Mouse (Mus musculus): ENCODE measurements around the gene Gpatch2. TPM values are rescaled to one million over a fixed set of nuclear protein-coding genes. Genes with fewer than 3 reads are reported as not detected.

The Gpatch2 gene
- polyA plus RNA-seq, 1 experiment: 9.9 TPM

DNA sequence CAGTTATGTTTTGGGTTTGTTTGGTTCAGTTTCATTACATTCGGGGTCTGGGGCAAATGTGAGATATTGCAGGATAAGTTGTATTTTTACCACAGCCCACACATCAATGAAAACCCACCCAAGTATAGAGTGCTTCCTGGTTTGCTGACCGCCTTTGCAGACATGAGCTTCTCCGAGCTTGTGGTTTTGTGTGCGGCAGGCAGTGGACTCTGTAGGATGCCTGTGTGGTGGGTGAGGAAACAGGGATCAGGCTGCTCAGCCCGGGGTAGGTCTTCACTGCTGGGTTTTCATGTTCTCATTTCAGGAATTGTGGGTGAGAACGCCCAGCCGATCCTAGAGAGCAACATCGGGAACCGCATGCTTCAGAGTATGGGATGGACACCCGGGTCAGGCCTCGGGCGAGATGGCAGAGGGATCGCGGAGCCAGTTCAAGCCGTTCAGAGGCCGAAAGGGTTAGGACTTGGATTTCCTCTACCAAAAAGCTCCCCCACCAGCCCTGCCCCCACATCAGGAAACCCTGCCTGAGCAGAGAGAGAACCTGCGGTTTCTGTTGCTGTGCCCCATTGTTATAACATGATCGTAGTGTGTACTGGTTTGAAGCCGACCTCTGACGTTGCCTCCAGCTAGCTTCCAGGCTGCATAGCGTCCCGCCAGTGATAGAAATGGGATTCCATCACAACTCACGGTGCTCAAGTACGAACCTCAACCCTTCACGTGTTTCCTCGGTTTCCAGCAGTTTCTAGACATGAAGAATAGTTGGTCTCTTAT is 132.9 kb downstream of the Gpatch2 start:
- 89% methylated on average over 26 of the region's 26 CpGs for WGBS
- no peak for DNase-seq
- H3K4me1 ChIP-seq (ENCODE audit: control insufficient read depth, insufficient read depth, low read length): no peaks in the 10 kb centered on the region
- H3K4me3 ChIP-seq (replicated peaks; ENCODE audit: extremely low read depth, low read depth, low read length): no peak overlapping the region
- TF ChIP-seq POLR2A (IDR thresholded peaks at IDR 0.05; ENCODE audit: borderline replicate concordance, extremely low read depth, low read depth, low read length) (no peak), CTCF (IDR thresholded peaks at IDR 0.05; ENCODE audit: insufficient read depth, low read length) (no peak)

DNA sequence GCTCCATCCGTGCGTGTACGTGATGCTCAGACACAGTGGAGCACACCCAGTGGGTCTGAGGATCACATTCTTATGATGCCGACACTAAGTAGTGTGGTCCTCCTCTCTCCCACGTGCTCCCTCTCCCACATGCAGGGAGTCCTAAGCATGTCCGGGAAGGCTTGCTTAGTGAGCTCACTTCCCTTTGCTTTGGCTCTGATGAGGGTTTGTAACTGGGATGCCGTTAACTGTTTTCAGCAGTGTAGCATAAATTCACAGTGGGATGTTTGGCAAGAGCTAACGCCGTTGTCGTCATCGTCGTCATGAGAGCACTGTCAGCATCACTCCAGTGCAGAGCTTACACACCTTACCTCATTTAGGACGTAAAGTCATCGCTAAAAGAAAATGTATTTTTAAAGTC is 133.6 kb downstream of the Gpatch2 start:
- WGBS: 84% methylated on average over 14 of the region's 14 CpGs
- Histone ChIP-seq H3K4me3 (replicated peaks; ENCODE audit: extremely low read depth, low read depth, low read length) (no peak overlapping the region), H3K4me1 (ENCODE audit: control insufficient read depth, insufficient read depth, low read length) (no peaks in the 10 kb centered on the region)
- no peak for DNase-seq
- no peak for TF ChIP-seq CTCF (IDR thresholded peaks at IDR 0.05; ENCODE audit: insufficient read depth, low read length)
- no peak for TF ChIP-seq POLR2A (IDR thresholded peaks at IDR 0.05; ENCODE audit: borderline replicate concordance, extremely low read depth, low read depth, low read length)

DNA sequence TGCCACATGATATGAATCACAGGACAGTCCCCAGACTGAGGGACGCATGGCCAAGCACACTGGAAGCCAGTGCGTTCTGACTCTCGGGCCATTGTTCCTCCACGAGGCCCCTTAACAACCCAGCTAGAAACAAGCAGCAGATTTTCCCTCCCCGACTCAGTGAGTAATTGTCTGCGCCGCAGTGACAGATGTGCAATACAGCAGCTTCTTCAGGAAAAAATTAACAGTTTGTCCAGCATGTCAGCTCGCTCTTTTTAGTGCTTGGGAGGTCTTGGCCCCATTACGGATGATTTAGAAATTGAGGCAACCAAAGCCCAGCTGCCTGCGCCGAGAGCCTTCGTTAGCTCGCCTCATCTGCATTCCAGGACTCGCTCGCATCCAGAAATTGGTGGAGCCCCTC is 140.9 kb downstream of the Gpatch2 start:
- H3K4me1 ChIP-seq (ENCODE audit: control insufficient read depth, insufficient read depth, low read length): no peaks in the 10 kb centered on the region
- 75% methylated on average over 15 of the region's 15 CpGs for WGBS
- H3K4me3 ChIP-seq (replicated peaks; ENCODE audit: extremely low read depth, low read depth, low read length): no peak overlapping the region
- no peak for TF ChIP-seq CTCF (IDR thresholded peaks at IDR 0.05; ENCODE audit: insufficient read depth, low read length)
- no peak for TF ChIP-seq POLR2A (IDR thresholded peaks at IDR 0.05; ENCODE audit: borderline replicate concordance, extremely low read depth, low read depth, low read length)
- no peak for DNase-seq

DNA sequence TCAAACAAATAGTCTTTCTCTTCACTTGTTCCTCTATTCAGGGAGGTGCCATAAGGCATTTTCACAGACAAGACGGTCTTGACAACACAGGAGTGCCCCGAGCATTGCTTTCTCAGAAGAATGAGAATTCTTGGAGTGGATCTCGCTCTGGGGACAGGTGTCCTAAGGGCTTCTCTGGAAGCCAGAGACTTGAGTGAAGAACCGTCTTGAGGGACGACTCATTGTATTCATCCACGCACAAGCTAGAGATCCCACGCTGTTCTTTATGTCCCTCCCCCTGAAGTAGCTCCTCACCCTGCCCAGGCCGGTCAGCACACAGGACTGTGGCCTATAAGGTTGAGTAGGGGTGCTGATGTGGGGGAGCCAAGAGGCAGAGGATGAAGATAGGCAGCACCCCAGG is 141.6 kb downstream of the Gpatch2 start:
- TF ChIP-seq POLR2A (IDR thresholded peaks at IDR 0.05; ENCODE audit: borderline replicate concordance, extremely low read depth, low read depth, low read length) (no peak), CTCF (IDR thresholded peaks at IDR 0.05; ENCODE audit: insufficient read depth, low read length) (no peak)
- Histone ChIP-seq H3K4me1 (ENCODE audit: control insufficient read depth, insufficient read depth, low read length) (no peaks in the 10 kb centered on the region), H3K4me3 (replicated peaks; ENCODE audit: extremely low read depth, low read depth, low read length) (no peak overlapping the region)
- no peak for DNase-seq
- 89% methylated on average over 8 of the region's 8 CpGs for WGBS

DNA sequence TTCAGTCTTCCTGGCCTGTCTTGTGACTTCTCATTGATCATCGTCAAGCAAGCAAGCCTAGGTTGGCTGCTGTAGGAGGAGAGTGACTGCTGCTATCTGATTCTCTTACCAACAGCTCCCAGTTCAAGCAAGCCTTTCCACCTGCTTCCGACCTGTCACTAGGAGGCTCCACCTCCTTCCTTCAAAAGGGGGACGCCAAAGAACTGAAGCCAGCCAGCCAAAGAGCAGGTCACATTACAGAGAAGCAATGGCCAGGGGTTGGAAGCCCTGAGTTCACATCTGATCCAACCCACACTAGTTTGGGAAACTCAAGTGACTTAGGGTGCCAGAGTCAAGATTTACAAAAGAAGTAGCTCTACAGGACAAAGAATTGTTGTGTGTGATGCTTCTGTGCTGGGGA is 144.9 kb downstream of the Gpatch2 start:
- H3K4me3 ChIP-seq (replicated peaks; ENCODE audit: extremely low read depth, low read depth, low read length): no peak overlapping the region
- H3K4me1 ChIP-seq (ENCODE audit: control insufficient read depth, insufficient read depth, low read length): no peaks in the 10 kb centered on the region
- TF ChIP-seq POLR2A (IDR thresholded peaks at IDR 0.05; ENCODE audit: borderline replicate concordance, extremely low read depth, low read depth, low read length): no peak
- TF ChIP-seq CTCF (IDR thresholded peaks at IDR 0.05; ENCODE audit: insufficient read depth, low read length): no peak
- no peak for DNase-seq
- 42% methylated on average over 3 of the region's 3 CpGs for WGBS

DNA sequence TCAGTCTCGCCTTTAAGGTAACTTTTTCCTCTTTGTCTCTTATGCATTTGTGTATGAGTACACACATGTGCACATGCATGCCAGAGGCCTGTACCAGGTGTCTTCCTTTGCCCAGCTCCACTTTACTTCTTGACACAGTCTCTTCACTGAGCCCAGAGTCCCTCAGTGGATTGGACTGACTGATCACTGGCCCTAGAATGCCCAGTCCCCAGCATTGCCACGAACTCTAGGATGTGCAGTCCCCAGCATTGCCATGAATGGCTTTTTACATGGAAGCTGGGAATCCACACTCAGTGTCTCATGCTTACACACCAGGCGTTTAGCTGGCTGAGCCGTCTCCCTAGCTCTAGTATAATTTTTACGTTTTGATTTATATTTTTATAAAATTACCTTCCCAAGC is 147.2 kb downstream of the Gpatch2 start:
- no peak for DNase-seq
- WGBS: 91% methylated on average over 5 of the region's 5 CpGs
- no peak for TF ChIP-seq POLR2A (IDR thresholded peaks at IDR 0.05; ENCODE audit: borderline replicate concordance, extremely low read depth, low read depth, low read length)
- no peak for TF ChIP-seq CTCF (IDR thresholded peaks at IDR 0.05; ENCODE audit: insufficient read depth, low read length)
- H3K4me1 ChIP-seq (ENCODE audit: control insufficient read depth, insufficient read depth, low read length): no peaks in the 10 kb centered on the region
- no peak overlapping the region for H3K4me3 ChIP-seq (replicated peaks; ENCODE audit: extremely low read depth, low read depth, low read length)

DNA sequence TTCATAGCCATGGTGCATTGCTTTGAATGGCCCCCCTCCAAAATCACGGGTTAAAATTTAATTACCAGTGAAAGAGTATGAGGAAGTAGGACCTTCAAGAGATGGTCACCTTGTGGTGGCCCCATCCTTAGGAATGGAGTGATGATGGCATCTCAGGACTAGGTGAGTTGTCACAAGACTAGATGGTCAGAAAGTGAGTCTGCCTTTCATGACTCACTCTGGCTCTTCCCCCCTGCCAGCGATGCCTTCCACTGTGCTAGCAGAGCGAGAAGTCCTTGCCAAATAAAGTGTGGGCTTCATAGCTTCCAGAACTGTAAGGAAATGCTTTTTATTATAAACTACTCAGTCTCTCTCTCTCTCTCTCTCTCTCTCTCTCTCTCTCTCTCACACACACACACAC is 150.1 kb downstream of the Gpatch2 start:
- H3K4me3 ChIP-seq (replicated peaks; ENCODE audit: extremely low read depth, low read depth, low read length): no peak overlapping the region
- TF ChIP-seq CTCF (IDR thresholded peaks at IDR 0.05; ENCODE audit: insufficient read depth, low read length): no peak
- TF ChIP-seq POLR2A (IDR thresholded peaks at IDR 0.05; ENCODE audit: borderline replicate concordance, extremely low read depth, low read depth, low read length): no peak
- no peak for DNase-seq
- H3K4me1 ChIP-seq (ENCODE audit: control insufficient read depth, insufficient read depth, low read length): no peaks in the 10 kb centered on the region
- WGBS: 75% methylated on average over 3 of the region's 3 CpGs

DNA sequence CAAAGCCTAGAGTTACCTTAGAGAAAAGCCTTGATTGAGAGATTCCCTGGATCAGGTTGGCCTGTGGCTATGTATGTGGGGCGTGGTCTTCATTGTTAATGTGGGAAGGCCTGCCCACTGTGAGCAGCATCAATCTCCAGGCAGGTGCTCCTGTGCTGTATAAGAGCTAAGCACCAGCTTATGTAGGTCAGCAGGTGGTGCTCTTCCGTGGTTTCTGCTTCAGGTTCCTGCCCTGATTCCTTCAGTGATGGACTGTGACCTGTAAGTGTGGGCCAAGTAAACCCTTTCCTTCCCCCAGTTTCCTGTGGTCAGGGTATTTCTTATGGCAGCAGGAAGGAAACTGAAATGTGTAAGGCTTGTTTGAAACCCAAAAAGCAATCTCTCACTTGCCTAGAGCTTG is 151.5 kb downstream of the Gpatch2 start:
- H3K4me1 ChIP-seq (ENCODE audit: control insufficient read depth, insufficient read depth, low read length): no peaks in the 10 kb centered on the region
- no peak for DNase-seq
- no peak overlapping the region for H3K4me3 ChIP-seq (replicated peaks; ENCODE audit: extremely low read depth, low read depth, low read length)
- 51% methylated on average over 2 of the region's 2 CpGs for WGBS
- TF ChIP-seq CTCF (IDR thresholded peaks at IDR 0.05; ENCODE audit: insufficient read depth, low read length) (0 out of 2 replicates have a peak, but pooled peaks have one; percentile 21), POLR2A (IDR thresholded peaks at IDR 0.05; ENCODE audit: borderline replicate concordance, extremely low read depth, low read depth, low read length) (no peak)

DNA sequence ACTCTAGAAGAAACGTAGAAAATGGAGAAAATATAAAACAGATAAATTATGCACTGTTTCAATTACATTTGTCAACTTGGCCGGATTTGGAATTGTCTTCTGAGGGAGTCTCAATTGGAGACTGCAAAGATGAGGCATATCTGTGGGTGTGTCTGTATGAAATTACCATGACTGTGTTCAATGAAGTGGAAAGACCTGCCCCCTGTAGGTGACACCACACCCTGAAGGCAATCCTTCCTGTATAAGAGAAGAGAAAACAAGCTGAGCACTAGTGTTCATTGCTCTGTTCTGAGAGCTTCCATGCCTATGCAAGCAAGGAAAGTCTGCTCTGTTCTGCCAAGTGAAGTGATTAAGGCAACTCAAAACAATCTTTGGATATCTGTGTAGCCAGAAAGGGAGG is 153.7 kb downstream of the Gpatch2 start:
- WGBS: 73% methylated on average over 2 of the region's 2 CpGs
- Histone ChIP-seq H3K4me3 (replicated peaks; ENCODE audit: extremely low read depth, low read depth, low read length) (no peak overlapping the region), H3K4me1 (ENCODE audit: control insufficient read depth, insufficient read depth, low read length) (no peaks in the 10 kb centered on the region)
- no peak for DNase-seq
- no peak for TF ChIP-seq CTCF (IDR thresholded peaks at IDR 0.05; ENCODE audit: insufficient read depth, low read length)
- no peak for TF ChIP-seq POLR2A (IDR thresholded peaks at IDR 0.05; ENCODE audit: borderline replicate concordance, extremely low read depth, low read depth, low read length)

DNA sequence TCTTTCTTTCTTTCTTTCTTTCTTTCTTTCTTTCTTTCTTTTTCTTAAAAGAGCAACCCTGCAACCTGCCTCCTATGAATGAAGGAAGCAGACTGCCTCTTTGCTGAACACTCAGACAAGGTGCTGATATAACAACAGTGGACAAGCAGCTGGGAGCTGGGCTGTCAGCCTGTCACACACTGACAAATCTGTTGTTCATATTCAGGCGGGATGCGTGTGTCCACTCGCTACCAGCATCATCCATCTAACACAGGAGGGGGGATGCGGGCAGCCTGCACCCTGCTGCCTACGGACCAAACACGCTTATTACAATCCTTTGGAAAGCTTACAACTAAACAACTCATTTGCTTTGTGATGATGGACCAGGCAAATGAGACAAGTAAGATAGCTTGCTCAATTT is 158.2 kb downstream of the Gpatch2 start:
- TF ChIP-seq CTCF (IDR thresholded peaks at IDR 0.05; ENCODE audit: insufficient read depth, low read length) (no peak), POLR2A (IDR thresholded peaks at IDR 0.05; ENCODE audit: borderline replicate concordance, extremely low read depth, low read depth, low read length) (no peak)
- WGBS: 69% methylated on average over 6 of the region's 6 CpGs
- Histone ChIP-seq H3K4me3 (replicated peaks; ENCODE audit: extremely low read depth, low read depth, low read length) (no peak overlapping the region), H3K4me1 (ENCODE audit: control insufficient read depth, insufficient read depth, low read length) (no peaks in the 10 kb centered on the region)
- no peak for DNase-seq

All from lung, adult 2 months (tissue).